Mouse (Mus musculus): Measurements from ENCODE around the gene A2ml1. TPM values are rescaled to one million over a fixed set of nuclear protein-coding genes. Genes with fewer than 3 reads are reported as not detected.

Gene A2ml1
- polyA plus RNA-seq, 1 experiment from 2014 or later: 1.0 TPM

- 4% methylated on average over 9 of the region's 9 CpGs for WGBS
- Histone ChIP-seq H3K4me1 (replicated peaks; ENCODE audit: control insufficient read depth, insufficient read depth, low read length) (no peaks in the 10 kb centered on the region), H3K9ac (ENCODE audit: low read depth, low read length) (0 out of 2 replicates have a peak overlapping the region, but pooled peaks have one; percentile 12), H3K9me3 (ENCODE audit: control insufficient read depth) (no peaks in the 10 kb centered on the region), H3K27ac (ENCODE audit: low read depth, low read length) (peak overlapping the region; percentile 67), H3K4me2 (replicated peaks; ENCODE audit: low read depth) (peak overlapping the region; percentile 65), H3K27me3 (replicated peaks; ENCODE audit: control insufficient read depth, insufficient read depth, low read length) (no peaks in the 10 kb centered on the region), H3K36me3 (ENCODE audit: control insufficient read depth, insufficient read depth) (no peaks in the 10 kb centered on the region), H3K4me3 (ENCODE audit: low read depth, low read length) (peak overlapping the region; percentile 24)
- no peak for TF ChIP-seq CTCF (IDR thresholded peaks at IDR 0.05; ENCODE audit: low read depth)
- ATAC-seq: peak; percentile 75
These were observed 15.7 kb upstream of the A2ml1 start for GRCm38 (mm10) chr6:128597121-128597522.

DNA sequence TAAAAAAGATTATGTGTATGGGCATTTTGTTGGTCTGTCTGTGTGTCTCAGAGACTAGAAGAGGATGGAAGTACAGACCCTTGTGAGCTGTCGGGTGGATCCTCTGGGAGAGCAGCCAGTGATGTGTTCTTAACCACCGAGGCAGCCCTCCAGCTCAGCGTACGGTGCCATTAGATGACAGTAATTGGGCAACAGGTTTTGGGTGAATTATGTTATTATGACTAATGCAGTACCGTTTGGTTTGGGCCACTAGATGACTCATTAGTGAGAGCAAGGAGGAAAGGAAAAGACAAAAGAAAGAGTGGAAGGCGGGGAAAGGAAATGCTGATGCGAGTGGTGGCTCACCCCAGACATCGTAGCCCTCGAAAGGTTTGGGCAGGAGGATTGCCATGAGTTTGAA lies 13.2 kb upstream of the A2ml1 start:
- Histone ChIP-seq H3K27me3 (replicated peaks; ENCODE audit: control insufficient read depth, insufficient read depth, low read length) (no peaks in the 10 kb centered on the region), H3K4me3 (ENCODE audit: low read depth, low read length) (no peak overlapping the region), H3K36me3 (ENCODE audit: control insufficient read depth, insufficient read depth) (no peaks in the 10 kb centered on the region), H3K9me3 (ENCODE audit: control insufficient read depth) (no peaks in the 10 kb centered on the region), H3K4me2 (replicated peaks; ENCODE audit: low read depth) (no peak overlapping the region), H3K4me1 (replicated peaks; ENCODE audit: control insufficient read depth, insufficient read depth, low read length) (no peaks in the 10 kb centered on the region), H3K9ac (ENCODE audit: low read depth, low read length) (no peak overlapping the region), H3K27ac (ENCODE audit: low read depth, low read length) (no peak overlapping the region)
- whole genome bisulfite sequencing: 75% methylated on average over 9 of the region's 9 CpGs
- TF ChIP-seq CTCF (IDR thresholded peaks at IDR 0.05; ENCODE audit: low read depth): no peak
- ATAC-seq: no peak

GRCm38 (mm10) chr6:128589426-128589825 lies 8.0 kb upstream of the A2ml1 start:
- no peaks in the 10 kb centered on the region for H3K27me3 ChIP-seq (replicated peaks; ENCODE audit: control insufficient read depth, insufficient read depth, low read length)
- no peaks in the 10 kb centered on the region for H3K4me1 ChIP-seq (replicated peaks; ENCODE audit: control insufficient read depth, insufficient read depth, low read length)
- TF ChIP-seq CTCF (IDR thresholded peaks at IDR 0.05; ENCODE audit: low read depth): no peak
- ATAC-seq: no peak
- no peak overlapping the region for H3K27ac ChIP-seq (ENCODE audit: low read depth, low read length)
- no peak overlapping the region for H3K4me3 ChIP-seq (ENCODE audit: low read depth, low read length)
- WGBS: 40% methylated on average over 4 of the region's 4 CpGs
- H3K36me3 ChIP-seq (ENCODE audit: control insufficient read depth, insufficient read depth): no peaks in the 10 kb centered on the region
- H3K9ac ChIP-seq (ENCODE audit: low read depth, low read length): no peak overlapping the region
- no peak overlapping the region for H3K4me2 ChIP-seq (replicated peaks; ENCODE audit: low read depth)
- no peaks in the 10 kb centered on the region for H3K9me3 ChIP-seq (ENCODE audit: control insufficient read depth)

- Histone ChIP-seq H3K27me3 (replicated peaks; ENCODE audit: control insufficient read depth, insufficient read depth, low read length) (no peaks in the 10 kb centered on the region), H3K4me1 (replicated peaks; ENCODE audit: control insufficient read depth, insufficient read depth, low read length) (no peaks in the 10 kb centered on the region), H3K27ac (ENCODE audit: low read depth, low read length) (no peak overlapping the region), H3K9me3 (ENCODE audit: control insufficient read depth) (no peaks in the 10 kb centered on the region), H3K4me3 (ENCODE audit: low read depth, low read length) (no peak overlapping the region), H3K9ac (ENCODE audit: low read depth, low read length) (no peak overlapping the region), H3K36me3 (ENCODE audit: control insufficient read depth, insufficient read depth) (no peaks in the 10 kb centered on the region), H3K4me2 (replicated peaks; ENCODE audit: low read depth) (no peak overlapping the region)
- TF ChIP-seq CTCF (IDR thresholded peaks at IDR 0.05; ENCODE audit: low read depth): no peak
- ATAC-seq: no peak
- WGBS: 64% methylated on average over 6 of the region's 6 CpGs
These were observed 6.2 kb upstream of the A2ml1 start for GRCm38 (mm10) chr6:128587619-128588018.

- ATAC-seq: no peak
- Histone ChIP-seq H3K4me2 (replicated peaks; ENCODE audit: low read depth) (no peak overlapping the region), H3K9me3 (ENCODE audit: control insufficient read depth) (no peaks in the 10 kb centered on the region), H3K9ac (ENCODE audit: low read depth, low read length) (no peak overlapping the region), H3K4me3 (ENCODE audit: low read depth, low read length) (no peak overlapping the region), H3K36me3 (ENCODE audit: control insufficient read depth, insufficient read depth) (no peaks in the 10 kb centered on the region), H3K27ac (ENCODE audit: low read depth, low read length) (no peak overlapping the region), H3K4me1 (replicated peaks; ENCODE audit: control insufficient read depth, insufficient read depth, low read length) (no peaks in the 10 kb centered on the region), H3K27me3 (replicated peaks; ENCODE audit: control insufficient read depth, insufficient read depth, low read length) (no peaks in the 10 kb centered on the region)
- no peak for TF ChIP-seq CTCF (IDR thresholded peaks at IDR 0.05; ENCODE audit: low read depth)
- 82% methylated on average over 11 of the region's 11 CpGs for WGBS
These were observed 4.3 kb upstream of the A2ml1 start for GRCm38 (mm10) chr6:128585642-128586245.

DNA sequence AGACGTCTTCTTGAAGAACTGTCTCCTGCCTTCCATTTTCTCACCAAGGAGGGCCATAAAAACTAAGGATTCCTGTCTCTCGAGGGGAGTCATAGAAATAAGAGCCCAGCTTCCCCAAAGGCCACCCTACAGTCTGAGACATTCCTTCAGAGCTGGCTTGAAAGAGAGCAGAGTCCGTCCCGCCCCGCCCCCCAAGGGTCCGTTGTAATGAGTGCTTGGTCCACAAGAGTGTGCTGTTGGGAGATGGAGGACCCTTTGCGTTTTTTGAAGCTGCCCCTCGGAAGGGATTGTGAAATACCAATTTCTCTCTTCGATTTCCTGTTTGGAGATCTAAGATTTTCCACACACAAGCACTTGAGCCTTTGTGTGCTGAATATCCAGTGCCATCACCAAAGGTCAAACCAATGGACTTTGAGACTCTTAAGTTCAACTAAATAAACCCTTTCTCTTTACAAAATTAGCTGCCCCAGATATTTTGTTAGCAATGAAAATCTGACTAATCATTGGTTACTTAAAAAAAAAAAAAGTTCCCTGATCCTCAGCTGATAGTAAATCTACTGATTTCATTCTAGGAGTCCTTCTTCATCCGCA lies 2.8 kb upstream of the A2ml1 start:
- WGBS: 24% methylated on average over 10 of the region's 10 CpGs
- no peaks in the 10 kb centered on the region for H3K9me3 ChIP-seq (ENCODE audit: control insufficient read depth)
- H3K27me3 ChIP-seq (replicated peaks; ENCODE audit: control insufficient read depth, insufficient read depth, low read length): no peaks in the 10 kb centered on the region
- peak; percentile 72 for TF ChIP-seq CTCF (IDR thresholded peaks at IDR 0.05; ENCODE audit: low read depth)
- no peak for ATAC-seq
- no peaks in the 10 kb centered on the region for H3K4me1 ChIP-seq (replicated peaks; ENCODE audit: control insufficient read depth, insufficient read depth, low read length)
- H3K4me3 ChIP-seq (ENCODE audit: low read depth, low read length): no peak overlapping the region
- H3K9ac ChIP-seq (ENCODE audit: low read depth, low read length): no peak overlapping the region
- no peak overlapping the region for H3K27ac ChIP-seq (ENCODE audit: low read depth, low read length)
- peak overlapping the region; percentile 37 for H3K4me2 ChIP-seq (replicated peaks; ENCODE audit: low read depth)
- H3K36me3 ChIP-seq (ENCODE audit: control insufficient read depth, insufficient read depth): no peaks in the 10 kb centered on the region

Data from intestine, postnatal 0 days (tissue).